Mouse (Mus musculus) thymus, postnatal 10 days (tissue): Measurements from ENCODE around the gene Tm2d3.

Source experiments
- DNase-seq, 2 experiments: peaks; one replicate each; pipeline ENCODE4 v3.0.0; 2021; ENCODE audit warnings: low spot score in 2 of 2

The Tm2d3 gene

DNA sequence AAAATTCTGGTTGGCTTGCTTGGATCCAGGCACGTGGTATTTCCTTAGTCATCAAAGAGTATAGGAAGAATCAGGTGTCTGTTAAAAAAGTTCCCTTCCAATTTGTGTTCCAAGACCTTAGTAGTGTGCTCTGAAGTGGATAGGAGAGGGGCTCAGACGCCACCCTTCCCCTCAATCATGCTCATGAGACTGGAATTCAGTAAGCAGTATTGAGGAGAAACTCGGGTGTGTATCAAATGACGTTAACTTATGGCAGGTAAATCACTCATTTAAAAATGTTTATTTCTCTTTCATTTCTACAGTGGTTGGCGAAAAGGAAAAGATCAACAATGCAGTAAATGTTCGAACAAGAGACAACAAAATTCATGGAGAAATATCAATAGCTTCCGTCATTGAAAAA lies at the start of gene Tm2d3:
Tm2d3 (plus strand) TSS at position 301 of the 400 bp plus-strand sequence.
- DNase-seq: no peak

DNA sequence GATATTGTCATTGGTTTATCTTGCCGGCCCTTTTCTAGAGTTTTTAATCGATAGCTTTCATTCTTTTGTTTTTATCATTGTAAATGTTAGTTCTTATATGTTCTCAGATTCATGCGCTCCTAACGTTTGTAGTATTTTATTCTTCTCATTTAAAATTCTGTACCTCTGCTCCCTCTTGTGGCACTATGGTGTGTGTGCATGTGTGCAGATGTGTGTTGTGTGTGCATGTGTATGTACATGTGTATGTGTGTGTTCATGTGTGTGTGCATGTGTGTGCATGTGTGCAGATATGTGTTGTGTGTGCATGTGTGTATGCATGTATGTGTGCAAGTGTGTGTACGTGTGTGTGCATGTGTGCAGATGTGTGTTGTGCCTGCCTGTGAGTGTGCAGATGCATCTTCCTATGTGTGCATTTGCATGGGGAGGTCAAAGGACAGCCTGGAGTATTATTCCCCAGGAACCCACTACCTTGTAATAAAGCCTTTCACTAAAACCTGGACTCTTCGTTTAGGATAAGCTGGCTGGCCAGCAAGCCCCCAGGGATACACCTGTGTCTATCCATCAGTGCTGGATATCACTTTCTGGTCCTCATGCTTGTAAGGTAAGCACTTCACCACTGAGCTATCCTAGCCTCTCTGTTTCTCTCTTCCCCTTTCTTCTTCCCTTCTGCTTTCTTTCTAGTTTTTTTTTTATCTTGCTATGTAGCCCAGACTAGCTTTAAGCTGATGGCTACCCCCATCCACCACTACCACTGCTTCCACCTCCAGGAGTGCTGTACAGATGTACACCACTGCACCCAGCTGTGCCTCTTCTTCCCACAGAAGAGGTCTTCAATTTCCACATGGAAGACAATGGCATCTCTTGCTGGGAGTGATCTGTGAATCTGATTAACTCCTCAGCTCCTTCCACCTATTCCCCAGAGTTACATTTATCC lies 48.3 kb upstream of the Tm2d3 start:
- DNase-seq: no peak

DNA sequence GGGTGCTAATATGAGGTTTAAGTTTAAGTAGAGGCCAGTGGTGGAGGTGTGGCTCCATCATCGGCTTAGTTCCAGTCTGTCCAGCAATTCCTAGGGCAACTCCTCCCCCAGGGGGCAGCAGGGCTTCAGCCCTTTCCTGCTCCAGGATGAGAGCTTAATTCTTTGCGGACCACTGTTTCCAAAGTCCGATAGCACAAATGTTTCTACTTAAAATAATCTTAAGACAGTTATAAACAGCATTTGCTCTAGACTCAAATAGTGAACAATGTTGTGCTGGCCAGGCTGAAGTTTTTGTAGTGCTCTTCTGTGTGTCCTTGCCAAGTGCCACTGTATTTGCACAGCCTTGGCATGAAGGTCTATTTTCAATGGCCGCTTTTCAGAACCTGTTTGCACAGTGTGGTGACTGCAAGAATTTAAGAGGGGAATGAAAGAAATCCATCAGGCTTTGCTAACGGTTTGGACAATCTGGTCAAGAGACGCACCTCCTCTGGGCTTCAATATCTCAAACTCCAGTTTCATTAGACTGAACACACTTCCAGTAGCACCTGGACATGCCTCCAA lies 47.0 kb upstream of the Tm2d3 start:
- no peak for DNase-seq

DNA sequence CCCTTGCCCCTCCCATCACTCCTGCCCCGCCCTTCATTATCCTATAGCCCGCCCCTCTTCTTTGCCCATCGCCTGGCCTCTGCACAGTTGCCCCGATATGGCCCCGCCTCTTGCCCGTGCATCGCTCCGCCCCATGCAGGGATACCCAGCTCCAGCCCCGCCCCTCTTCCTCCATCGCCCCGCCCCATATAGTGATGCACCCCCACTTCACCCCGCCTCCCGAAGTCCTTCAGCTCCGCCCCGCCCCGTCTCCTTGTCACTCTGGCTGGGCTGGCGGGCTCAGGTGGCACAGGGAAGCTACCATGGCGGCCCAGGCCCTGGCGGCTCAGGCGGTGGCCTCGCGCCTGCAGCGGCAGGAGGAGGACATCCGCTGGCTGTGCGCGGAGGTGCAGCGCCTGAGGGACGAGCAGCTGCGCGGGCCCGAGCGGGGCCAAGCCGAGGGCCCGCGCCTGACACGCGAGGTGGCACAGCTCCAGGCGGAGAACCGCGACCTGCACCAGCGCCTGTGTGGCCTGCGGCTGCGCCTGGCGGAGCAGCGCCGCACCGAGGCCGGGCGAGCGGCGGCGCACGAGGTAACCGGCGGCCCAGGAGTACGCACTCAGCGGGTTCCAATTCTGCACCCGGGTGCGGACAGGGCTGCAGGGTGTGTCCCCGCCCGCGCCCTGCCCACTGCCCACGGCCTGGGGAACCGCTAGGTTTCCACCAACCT lies 46.2 kb upstream of the Tm2d3 start, which contains the start of gene Tarsl2:
Tarsl2 (plus strand) TSS at position 256 of the 709 bp plus-strand sequence.
- DNase-seq: peak; percentile 97 to 99

DNA sequence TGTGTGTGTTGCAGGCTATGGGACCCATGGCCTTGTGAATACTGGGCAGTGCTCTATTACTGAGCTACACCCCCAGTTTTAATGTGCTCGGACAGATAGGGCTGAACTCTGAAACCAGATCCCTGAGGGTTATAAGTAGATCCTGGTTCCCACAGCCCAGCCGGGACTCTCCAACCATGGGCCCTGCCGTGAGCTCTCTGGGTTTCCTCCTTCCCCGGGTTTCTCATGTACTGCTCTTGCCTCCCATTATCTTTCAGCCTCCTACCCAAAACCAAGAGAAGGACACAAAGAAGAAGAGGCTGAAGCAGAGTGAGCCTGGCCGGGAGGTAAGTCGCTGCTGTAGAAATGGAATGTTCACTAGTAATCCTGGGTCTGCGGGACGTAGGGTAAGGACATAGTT lies 45.0 kb upstream of the Tm2d3 start:
- DNase-seq: no peak

DNA sequence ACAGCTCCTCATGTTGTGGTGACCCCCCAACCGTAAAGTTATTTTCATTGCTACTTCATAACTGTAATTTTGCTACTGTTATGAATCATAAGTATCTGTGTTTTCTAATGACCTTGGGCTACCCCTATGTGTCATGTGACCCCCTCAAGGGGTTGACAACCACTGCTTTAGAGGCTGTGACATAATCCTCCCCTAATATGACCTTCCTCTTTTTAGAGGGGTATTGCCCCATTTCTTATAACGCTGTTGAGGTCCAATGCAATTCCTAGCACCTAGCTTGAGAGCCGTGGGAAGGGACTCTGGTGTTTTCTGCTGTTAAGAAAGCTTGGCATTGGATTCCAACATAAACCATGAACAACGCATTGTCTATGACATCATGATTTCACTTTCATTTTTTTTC lies 40.3 kb upstream of the Tm2d3 start:
- no peak for DNase-seq

DNA sequence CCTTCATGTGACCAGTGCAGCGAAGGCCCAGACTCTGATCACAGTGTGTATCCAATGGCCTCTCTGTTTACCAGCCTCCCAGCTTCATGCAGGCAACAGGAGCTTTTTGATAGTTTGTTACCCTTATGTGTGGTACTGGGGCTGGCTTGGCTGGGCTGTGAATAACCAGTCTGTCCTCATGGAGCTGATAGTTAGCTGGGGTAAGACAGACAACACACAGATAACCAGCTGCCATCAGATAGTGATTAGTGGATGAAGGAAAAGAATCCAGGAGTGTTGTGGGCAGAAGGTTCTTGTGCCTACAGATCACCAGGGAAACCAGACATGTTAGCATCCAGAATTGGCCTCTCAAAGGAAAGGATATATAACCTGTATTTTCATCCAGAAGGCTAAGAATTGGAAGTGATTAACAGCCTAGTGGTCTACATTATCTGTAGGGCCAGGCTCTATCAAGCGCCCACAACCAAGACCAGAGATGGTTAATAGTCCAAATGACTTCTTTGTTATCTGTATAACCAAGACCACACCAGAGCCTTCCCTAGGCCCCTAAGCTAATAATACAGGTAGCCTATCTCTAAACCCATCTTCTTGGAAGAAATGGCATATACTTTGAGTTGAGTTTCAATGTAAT lies 33.4 kb upstream of the Tm2d3 start:
- no peak for DNase-seq

DNA sequence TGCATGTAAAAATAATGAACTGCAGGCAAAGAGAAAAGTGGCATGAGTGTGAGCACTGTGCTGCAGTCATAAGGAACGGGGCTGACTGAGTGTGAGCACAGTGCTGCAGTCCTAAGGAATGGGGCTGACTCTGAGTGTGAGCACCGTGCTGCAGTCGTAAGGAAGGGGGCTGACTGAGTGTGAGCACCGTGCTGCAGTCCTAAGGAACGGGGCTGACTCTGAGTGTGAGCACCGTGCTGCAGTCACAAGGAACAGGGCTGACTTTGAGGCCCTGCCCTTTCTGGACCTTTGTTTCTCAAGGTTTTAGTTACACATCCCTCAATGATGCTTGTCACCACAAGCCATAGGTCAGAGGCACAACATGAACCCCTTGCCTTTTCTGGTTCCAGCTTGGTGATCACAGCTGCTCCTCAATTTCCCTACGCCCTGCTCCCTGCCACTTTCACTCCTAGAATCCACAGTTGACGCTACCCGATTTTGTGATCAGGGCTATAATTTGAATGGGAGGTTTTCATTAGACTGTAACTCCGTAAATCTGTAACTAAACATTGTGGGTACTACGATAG lies 27.7 kb upstream of the Tm2d3 start:
- no peak for DNase-seq

DNA sequence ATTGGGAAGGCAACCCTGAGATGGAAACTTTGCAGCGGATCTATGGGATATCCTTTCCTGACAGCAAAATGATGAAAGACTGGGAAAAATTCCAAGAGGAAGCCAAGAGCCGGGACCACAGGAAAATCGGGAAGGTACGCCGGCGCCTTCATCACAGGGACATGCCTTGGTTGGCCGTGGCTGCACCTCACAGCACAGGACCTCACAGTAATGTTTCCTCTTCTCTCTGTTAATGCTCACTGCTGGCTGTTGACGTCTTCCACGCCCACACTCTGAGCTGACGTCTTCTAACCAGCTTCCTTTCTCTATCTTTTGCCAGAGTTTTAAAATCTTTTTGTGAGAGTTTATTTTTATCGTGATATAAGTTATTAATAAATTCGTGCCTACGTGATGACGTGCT lies 27.1 kb upstream of the Tm2d3 start:
- DNase-seq: no peak

DNA sequence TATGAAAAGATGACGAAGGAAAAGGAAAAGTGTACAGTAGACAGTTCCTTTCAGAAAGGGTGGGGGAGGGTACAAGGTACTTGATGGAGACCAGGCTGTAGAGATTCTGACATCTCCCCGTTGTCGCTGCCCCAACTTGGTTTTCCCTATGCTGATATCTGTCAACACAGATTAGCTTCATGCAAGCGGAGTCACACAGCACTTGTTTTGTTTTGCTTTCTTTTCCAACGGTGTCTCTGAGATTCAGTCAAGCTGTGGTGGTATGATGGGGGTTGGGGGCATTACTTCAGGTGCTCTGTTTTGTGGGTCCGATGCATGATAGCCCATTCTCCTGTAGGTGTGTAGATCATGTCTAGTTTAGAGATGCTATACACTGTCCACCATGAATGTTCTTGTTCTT lies 23.5 kb upstream of the Tm2d3 start:
- DNase-seq: no peak

DNA sequence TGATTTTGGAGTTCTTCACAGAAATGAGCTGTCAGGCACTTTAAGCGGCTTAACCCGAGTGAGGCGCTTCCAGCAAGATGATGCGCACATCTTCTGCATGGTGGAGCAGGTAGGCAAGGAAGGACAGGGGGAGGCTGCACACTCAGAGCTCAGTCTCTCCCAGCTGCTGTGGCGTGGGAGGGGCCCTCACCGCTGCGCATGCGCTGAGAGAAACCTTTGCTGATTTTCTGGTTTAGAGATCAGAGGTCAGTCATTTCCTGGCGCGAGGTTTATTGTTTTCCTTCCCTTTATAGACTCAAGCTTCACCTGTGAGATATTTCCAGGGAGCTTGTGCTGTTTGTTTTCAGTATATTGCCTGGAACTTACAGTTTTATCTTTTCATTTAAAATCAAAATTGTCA lies 12.9 kb upstream of the Tm2d3 start:
- no peak for DNase-seq

DNA sequence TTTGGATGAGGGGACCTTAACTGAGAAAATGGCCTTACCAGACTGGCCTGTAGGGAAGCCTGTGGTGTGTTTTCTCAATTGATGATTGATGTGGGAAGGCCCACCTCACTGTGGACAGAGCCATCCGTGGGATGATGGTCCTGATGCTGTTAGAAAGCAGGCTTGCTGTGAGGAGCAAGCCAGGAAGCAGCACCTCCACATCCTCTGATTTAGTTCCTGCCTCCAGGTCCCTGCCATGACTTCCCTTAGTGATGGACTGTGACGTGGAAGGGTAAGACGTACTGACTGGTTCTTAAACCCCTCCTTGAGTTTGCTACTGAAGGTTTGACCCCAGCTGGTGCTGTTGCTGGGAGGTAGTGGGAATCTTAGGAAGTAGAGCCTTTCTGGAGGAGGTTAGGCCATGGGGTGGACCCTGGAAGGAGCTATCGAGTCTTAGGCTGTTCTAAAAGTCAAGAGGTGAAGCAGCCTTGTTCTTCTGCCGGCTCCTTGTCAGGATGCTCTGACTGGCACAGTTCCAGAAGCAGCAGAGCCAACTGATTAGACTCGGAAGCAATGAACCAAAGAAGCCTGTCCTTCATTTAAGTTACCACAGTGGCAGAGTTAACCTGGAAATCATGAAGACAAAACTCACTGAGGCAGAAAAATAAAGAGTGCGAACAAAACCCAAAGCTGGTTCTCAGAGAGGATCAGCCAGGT lies 11.9 kb upstream of the Tm2d3 start:
- no peak for DNase-seq

DNA sequence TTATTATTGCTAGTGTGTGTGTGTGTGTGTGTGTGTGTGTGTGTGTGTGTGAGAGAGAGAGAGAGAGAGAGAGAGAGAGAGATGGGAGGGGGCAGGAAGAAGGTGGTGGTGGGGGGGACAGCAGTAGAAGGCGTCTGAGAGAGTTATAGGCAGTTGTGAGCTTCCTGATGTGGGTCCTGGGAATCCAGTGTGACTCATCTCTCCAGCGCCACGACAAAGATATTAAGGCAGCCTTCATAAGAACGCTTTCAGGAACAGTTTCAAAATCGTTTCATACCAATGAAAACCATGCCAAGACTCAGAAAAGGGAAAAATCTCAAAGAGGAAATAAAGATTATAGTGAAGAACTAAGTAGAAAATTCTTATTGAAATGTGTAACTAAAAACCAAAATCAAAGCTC lies 9.8 kb upstream of the Tm2d3 start:
- no peak for DNase-seq

DNA sequence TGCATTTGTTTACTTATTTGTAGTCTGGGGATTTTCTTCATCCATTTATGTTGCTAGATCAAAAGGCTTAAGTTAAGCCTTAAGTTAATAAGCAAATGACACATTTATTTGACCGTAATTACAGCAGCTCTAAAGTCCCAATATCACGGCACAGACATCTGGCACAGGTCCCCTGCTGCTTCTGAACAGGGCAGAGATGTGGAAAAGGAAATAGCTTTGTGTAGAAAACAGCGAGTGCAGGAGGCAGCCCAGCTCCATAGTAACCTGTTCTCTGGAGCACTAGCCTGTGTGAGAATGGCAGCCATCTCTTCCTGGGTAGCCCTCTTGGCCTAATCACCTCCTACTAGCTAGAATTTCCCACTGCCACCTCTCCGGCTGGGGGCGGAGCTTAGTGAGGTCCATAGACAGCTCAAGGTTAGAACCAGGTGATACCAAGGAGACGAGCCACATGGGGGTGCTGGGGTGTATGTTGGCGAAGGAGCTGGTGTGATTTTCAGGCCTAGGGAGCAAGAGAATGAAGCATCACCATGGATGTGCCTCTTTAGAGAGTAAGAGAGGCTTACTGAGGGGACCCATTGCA lies 6.6 kb upstream of the Tm2d3 start:
- no peak for DNase-seq

DNA sequence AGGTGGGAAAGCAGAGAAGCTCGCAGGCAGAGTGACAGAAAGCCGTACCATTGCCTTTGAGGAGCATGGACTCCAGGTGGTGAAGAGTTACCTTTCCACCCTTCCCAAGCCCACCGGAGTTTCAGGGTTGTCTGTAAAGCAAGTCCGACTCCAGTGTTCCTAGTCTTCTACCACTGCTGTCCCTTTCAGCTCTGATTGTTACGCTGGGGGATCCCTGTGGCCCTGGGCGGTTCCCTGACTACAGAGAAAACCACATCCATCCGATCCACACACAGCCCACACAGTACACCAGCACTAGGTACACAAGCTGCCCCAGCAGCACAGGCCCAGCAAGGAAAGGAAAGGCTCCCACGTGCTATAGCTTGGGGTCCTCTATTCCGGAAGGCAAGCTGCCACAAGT lies 4.3 kb upstream of the Tm2d3 start:
- no peak for DNase-seq

DNA sequence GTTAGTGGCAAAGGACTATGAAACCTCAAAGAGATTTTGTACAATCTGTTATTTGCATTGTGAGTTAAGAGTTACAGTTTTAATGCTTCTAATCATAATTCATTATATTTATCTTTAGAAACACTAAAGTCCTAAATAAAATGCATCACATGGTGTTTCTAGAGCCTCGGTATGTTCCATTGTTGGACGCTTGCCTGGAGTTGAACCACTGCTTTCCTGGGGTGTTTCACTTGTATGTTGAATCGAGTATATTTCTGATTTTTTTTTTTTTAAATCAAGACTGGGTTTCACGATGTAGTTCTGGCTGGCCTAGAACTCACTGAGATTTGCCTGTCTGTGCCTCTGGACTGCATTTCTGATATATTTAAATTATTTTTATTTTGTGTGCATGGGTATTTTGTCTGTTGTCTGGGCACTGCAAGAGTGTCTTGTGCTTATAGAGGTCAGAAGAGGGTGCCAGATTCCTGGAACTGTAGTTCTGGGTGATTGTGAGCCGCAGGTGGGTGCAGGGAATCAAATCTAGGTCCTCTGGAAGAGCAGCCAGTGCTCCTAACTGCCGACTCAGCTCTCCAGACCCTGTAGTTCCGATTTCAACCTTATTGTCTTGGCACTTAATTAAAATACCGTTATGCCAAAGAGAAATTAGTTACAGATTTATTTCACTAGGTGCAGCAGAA lies 1.1 kb downstream of the Tm2d3 start:
- DNase-seq: no peak

DNA sequence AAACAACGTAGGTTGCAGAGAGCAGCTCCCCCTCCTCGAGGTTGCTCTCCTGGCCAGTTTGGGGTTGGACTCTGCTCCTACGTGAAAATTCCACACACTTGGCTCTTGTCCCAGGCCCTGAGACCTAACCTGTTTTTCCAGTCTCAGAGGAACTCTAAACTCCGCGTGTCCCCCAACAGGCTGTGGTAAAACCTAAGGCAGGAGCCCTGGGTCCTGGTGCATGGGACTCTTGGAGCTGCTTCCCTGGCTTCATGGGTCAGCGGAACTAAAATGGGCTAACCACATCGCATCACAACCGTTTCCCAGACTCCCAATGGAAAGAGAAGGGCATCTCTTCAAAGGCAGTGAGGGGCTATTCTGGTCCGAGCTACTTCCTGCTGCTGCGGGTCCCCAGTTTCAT lies 1.9 kb downstream of the Tm2d3 start:
- DNase-seq: peak in 1 of 2 experiments; percentile 7

DNA sequence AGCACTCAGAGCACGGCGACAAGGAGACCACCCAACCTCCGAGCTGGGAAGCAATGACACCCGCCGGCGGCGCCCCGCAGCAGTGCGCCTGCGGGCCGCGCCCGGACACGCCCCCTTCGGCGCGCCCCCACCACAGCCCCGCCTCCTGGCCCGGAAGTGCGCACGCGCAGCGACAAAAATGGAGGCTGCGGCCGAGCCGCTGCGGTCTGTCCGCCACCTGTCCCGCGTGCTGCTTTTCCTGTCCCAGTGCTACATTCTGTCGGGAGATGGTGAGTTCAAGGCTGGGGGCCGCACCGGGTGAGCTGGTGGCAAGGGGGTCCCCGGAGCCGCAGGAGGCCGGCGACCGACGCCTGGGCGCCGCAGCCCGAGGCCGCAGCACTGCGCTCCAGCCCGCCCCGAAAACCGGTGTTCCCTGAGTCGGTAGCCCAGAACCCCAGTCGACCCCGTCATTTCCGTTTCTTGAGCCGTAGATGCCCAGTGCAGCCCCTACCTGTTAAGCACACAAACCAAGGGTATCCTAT lies 2.4 kb downstream of the Tm2d3 start:
- DNase-seq: peak; percentile 79 to 89

DNA sequence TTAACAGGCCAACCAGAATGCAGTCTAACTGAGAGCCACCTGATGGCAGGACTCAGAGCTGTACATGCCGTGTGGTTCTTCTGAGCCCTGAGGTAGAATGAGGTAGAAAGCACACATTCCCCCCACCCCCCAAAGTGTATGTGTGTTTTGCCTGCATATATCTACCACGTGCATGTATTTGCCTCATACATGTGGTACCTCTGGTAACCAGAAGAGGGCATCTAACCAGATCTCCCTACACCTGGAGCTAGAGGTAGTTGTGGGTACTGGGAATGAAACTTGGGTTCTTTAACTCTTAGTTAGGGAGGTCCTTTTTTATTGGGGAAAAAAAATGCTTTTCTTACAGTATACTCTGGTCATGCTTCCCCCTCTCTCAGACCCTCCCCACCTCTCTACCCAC lies 5.5 kb downstream of the Tm2d3 start:
- peak in 1 of 2 experiments; percentile 29 for DNase-seq

DNA sequence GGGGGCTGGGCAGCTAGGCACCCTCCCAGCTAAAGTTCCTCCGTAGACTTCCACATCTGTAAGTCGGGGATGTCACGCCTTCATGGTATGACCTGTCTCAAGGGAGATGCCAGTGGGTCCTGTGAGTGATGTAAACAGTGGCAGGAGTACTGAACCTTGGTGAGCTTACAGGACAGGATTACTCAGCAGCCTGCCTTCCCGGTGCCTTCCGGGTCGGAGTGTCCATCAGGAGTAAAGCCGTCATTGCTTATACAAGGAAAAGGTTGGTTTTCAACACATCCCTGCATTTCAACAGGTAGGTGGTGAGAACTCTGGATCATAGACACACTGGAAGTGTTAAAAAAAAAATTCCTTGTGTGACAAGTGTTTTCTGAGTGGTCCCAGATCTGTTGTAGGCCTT lies 11.1 kb downstream of the Tm2d3 start:
- DNase-seq: no peak
